Mouse (Mus musculus) limb, embryonic 14.5 days (tissue): Measurements from ENCODE around the gene Slc39a11. TPM values are rescaled to one million over a fixed set of nuclear protein-coding genes. Genes with fewer than 3 reads are reported as not detected.

Source experiments
- ATAC-seq: fragments of 200-750 bp; cut with Nextera tagmentation; 2 replicates; pipeline ENCODE4 v1.8.0; 2017; ENCODE audit warnings: low read depth, moderate number of reproducible peaks, moderate TSS enrichment; ENCODE audit not compliant: low FRiP score
- DNase-seq: peaks from one replicate; pipeline ENCODE4 v3.0.0-alpha.2; 2015; ENCODE audit warnings: low spot score
- H3K27ac ChIP-seq: fragments of 300-500 bp; sonication (generic); replicated peaks from 2 replicates; pipeline ENCODE4 v1.5.1; 2014; ENCODE audit warnings: low read depth, mild to moderate bottlenecking, low read length, moderate library complexity, mixed read lengths
- H3K27me3 ChIP-seq: fragments of 300-500 bp; sonication (generic); 2 replicates; pipeline ENCODE4 v1.6.1; 2014; ENCODE audit warnings: low read length, mixed read lengths; ENCODE audit not compliant: control insufficient read depth, insufficient read depth
- H3K36me3 ChIP-seq: fragments of 300-500 bp; sonication (generic); 2 replicates; pipeline ENCODE4 v1.6.1; 2014; ENCODE audit warnings: mild to moderate bottlenecking, low read length, moderate library complexity, mixed read lengths; ENCODE audit not compliant: control insufficient read depth, insufficient read depth
- H3K4me1 ChIP-seq: fragments of 300-500 bp; sonication (generic); 2 replicates; pipeline ENCODE4 v1.6.1; 2014; ENCODE audit warnings: antibody characterized with exemption, low read length, mixed read lengths; ENCODE audit not compliant: control insufficient read depth, insufficient read depth
- H3K4me2 ChIP-seq: fragments of 300-500 bp; sonication (generic); replicated peaks from 2 replicates; pipeline ENCODE4 v1.6.1; 2014; ENCODE audit warnings: low read depth, mild to moderate bottlenecking, low read length, moderate library complexity; ENCODE audit not compliant: severe bottlenecking
- H3K4me3 ChIP-seq: fragments of 300-500 bp; sonication (generic); replicated peaks from 2 replicates; pipeline ENCODE4 v1.5.1; 2014; ENCODE audit warnings: low read length
- H3K9ac ChIP-seq: fragments of 300-500 bp; sonication (generic); 2 replicates; pipeline ENCODE4 v1.6.1; 2014; ENCODE audit warnings: mild to moderate bottlenecking, low read depth, low read length, moderate library complexity; ENCODE audit not compliant: severe bottlenecking
- H3K9me3 ChIP-seq: fragments of 300-500 bp; sonication (generic); 2 replicates; pipeline ENCODE4 v1.6.1; 2016; ENCODE audit warnings: low read length; ENCODE audit not compliant: control insufficient read depth
- POLR2A ChIP-seq: fragments of 200-500 bp; IDR thresholded peaks from 2 replicates; pipeline ENCODE4 v1.8.0; 2012; ENCODE audit warnings: inconsistent platforms, mild to moderate bottlenecking, moderate library complexity, borderline replicate concordance; ENCODE audit not compliant: insufficient read depth, insufficient read length; ENCODE audit errors: extremely low read depth
- WGBS: fragments of 180-500 bp; shearing (Covaris S2); extraction: QIAGEN DNeasy Blood & Tissue Kit; methylation state at CpG from one replicate; pipeline ENCODE4 v1.1.7; 2014; 5-methylcytosine and 5-hydroxymethylcytosine counted together
- polyA plus RNA-seq, 2 experiments: library from polyadenylated mRNA; depleted of rRNA in 1 of 2; stranded (reverse) in 1 of 2; unstranded in 1 of 2; fragments of >200 nt; fragmentation: Nextera tagmentation in 1 of 2; extraction: Ambion mirVana in 1 of 2; gene quantifications; 2 replicates each; pipeline versions ENCODE4 v1.2.1 to v1.2.3; 2012 to 2014

The Slc39a11 gene
- polyA plus RNA-seq, 2 experiments, result 17.2 to 24.5 TPM

GRCm38 (mm10) chr11:113259712-113260382 lies 390.0 kb downstream of the Slc39a11 start:
- no peak for DNase-seq
- no peaks in the 10 kb centered on the region for H3K9me3 ChIP-seq
- H3K9ac ChIP-seq, result no peak overlapping the region
- TF ChIP-seq POLR2A, result no peak
- no peak for ATAC-seq
- peaks cover 34% of the 10 kb centered on the region for H3K4me1 ChIP-seq
- no peak overlapping the region for H3K4me2 ChIP-seq
- WGBS, result 66% methylated on average over 14 of the region's 14 CpGs
- H3K36me3 ChIP-seq, result no peaks in the 10 kb centered on the region
- no peaks in the 10 kb centered on the region for H3K27me3 ChIP-seq
- H3K27ac ChIP-seq, result no peak overlapping the region
- H3K4me3 ChIP-seq, result no peak overlapping the region

DNA sequence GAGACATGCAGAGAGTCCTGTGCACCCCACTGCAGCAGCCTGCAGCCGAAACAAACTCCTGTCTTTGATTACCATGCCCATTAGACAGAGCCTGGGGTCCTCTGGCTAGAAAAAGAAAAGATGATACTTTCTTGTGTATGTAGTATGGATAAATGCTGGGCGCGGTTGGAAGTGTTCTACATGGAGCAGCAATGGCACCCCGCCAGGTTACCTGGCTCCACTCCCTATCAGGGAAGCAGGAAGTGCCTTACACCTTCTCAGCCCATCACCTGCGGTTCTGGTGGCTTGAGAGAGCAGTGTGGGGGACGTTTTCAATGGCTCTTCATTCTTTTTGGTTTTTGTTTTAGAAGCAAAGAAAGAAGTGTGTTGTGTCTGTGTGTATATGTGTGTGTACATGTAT lies 391.9 kb downstream of the Slc39a11 start:
- no peaks in the 10 kb centered on the region for H3K27me3 ChIP-seq
- H3K27ac ChIP-seq, result no peak overlapping the region
- H3K4me1 ChIP-seq, result peaks cover 37% of the 10 kb centered on the region
- no peak overlapping the region for H3K4me3 ChIP-seq
- no peak for TF ChIP-seq POLR2A
- H3K9me3 ChIP-seq, result no peaks in the 10 kb centered on the region
- no peak for ATAC-seq
- no peak overlapping the region for H3K4me2 ChIP-seq
- WGBS, result 79% methylated on average over 6 of the region's 6 CpGs
- no peak for DNase-seq
- no peaks in the 10 kb centered on the region for H3K36me3 ChIP-seq
- no peak overlapping the region for H3K9ac ChIP-seq

GRCm38 (mm10) chr11:113254653-113255052 lies 395.2 kb downstream of the Slc39a11 start:
- DNase-seq (no peak), ATAC-seq (no peak)
- WGBS, result 59% methylated on average over 6 of the region's 6 CpGs
- 0 out of 2 replicates have a peak overlapping the region, but pooled peaks have one; percentile 31 for H3K9ac ChIP-seq
- peaks cover 15% of the 10 kb centered on the region for H3K4me1 ChIP-seq
- no peaks in the 10 kb centered on the region for H3K27me3 ChIP-seq
- H3K4me3 ChIP-seq, result no peak overlapping the region
- H3K36me3 ChIP-seq, result no peaks in the 10 kb centered on the region
- H3K9me3 ChIP-seq, result no peaks in the 10 kb centered on the region
- H3K4me2 ChIP-seq, result no peak overlapping the region
- no peak for TF ChIP-seq POLR2A
- 0 out of 2 replicates have a peak overlapping the region, but pooled peaks have one; percentile 20 for H3K27ac ChIP-seq

- H3K9me3 ChIP-seq, result no peaks in the 10 kb centered on the region
- H3K27me3 ChIP-seq, result no peaks in the 10 kb centered on the region
- ATAC-seq (no peak), DNase-seq (no peak)
- 92% methylated on average over 4 of the region's 4 CpGs for WGBS
- H3K4me2 ChIP-seq, result no peak overlapping the region
- no peak overlapping the region for H3K27ac ChIP-seq
- H3K36me3 ChIP-seq, result no peaks in the 10 kb centered on the region
- H3K4me3 ChIP-seq, result no peak overlapping the region
- H3K4me1 ChIP-seq, result peaks cover 12% of the 10 kb centered on the region
- H3K9ac ChIP-seq, result no peak overlapping the region
- no peak for TF ChIP-seq POLR2A
Observed at GRCm38 (mm10) chr11:113253169-113253568, 396.7 kb downstream of the Slc39a11 start.

- TF ChIP-seq POLR2A, result no peak
- 87% methylated on average over 7 of the region's 7 CpGs for WGBS
- Histone ChIP-seq H3K9me3 (no peaks in the 10 kb centered on the region), H3K27ac (no peak overlapping the region), H3K4me3 (no peak overlapping the region), H3K36me3 (no peaks in the 10 kb centered on the region), H3K9ac (no peak overlapping the region), H3K27me3 (no peaks in the 10 kb centered on the region), H3K4me1 (peaks cover 12% of the 10 kb centered on the region), H3K4me2 (no peak overlapping the region)
- ATAC-seq (no peak), DNase-seq (no peak)
Observed at GRCm38 (mm10) chr11:113251172-113251571, 398.7 kb downstream of the Slc39a11 start.
